Mouse (Mus musculus): ENCODE results near the gene Kidins220. TPM values are rescaled to one million over a fixed set of nuclear protein-coding genes. Genes with fewer than 3 reads are reported as not detected.

Kidins220 gene
- total and polyA plus RNA-seq, 2 experiments from 2014 or later, result 79.6 to 199 TPM

DNA sequence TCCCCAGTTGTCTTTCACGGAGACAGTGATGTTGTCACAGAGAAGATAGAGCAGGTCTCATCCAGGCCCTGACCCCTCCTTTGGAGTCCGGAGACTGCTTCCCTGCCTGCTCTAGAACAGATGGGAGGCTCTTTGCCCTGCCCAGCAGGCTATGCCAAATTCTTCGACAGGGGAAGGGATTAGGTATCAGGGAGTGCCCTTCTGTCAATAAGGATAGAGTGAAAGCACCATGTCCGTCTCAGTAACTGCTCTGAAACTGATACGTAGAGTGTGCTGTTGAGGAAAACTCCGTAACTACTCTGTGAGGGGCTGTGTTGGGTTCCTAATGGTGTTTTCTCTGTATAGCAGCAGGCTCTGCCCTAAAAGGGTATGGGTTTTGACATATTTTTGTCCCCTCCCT lies 42.6 kb upstream of the Kidins220 start:
- H3K36me3 ChIP-seq (ENCODE audit: insufficient read depth, low read length), result no peaks in the 10 kb centered on the region
- H3K4me3 ChIP-seq (ENCODE audit: low read length), result no peak overlapping the region
- no peak overlapping the region for H3K9ac ChIP-seq (replicated peaks; ENCODE audit: low read length)
- no peaks in the 10 kb centered on the region for H3K9me3 ChIP-seq (ENCODE audit: low read length)
- H3K27ac ChIP-seq, result 0 out of 2 replicates have a peak overlapping the region, but pooled peaks have one; percentile 15
- TF ChIP-seq CTCF (IDR thresholded peaks at IDR 0.05; ENCODE audit: low read depth), result no peak
- ATAC-seq (no peak), DNase-seq (ENCODE audit: low spot score) (no peak)
- no peaks in the 10 kb centered on the region for H3K27me3 ChIP-seq (ENCODE audit: insufficient read depth, low read length)
- H3K4me2 ChIP-seq (ENCODE audit: low read depth, low read length), result no peak overlapping the region
- 66% methylated on average over 6 of the region's 6 CpGs for WGBS
- peaks cover 14% of the 10 kb centered on the region for H3K4me1 ChIP-seq (ENCODE audit: insufficient read depth, low read length)

GRCm38 (mm10) chr12:24933206-24933775 lies 41.4 kb upstream of the Kidins220 start:
- 76% methylated on average over 1 of the region's 1 CpGs for WGBS
- H3K36me3 ChIP-seq (ENCODE audit: insufficient read depth, low read length), result no peaks in the 10 kb centered on the region
- no peaks in the 10 kb centered on the region for H3K9me3 ChIP-seq (ENCODE audit: low read length)
- DNase-seq (ENCODE audit: low spot score) (peak; percentile 40), ATAC-seq (no peak; the same call in 1 of the 2 replicates)
- H3K4me2 ChIP-seq (ENCODE audit: low read depth, low read length), result no peak overlapping the region
- H3K9ac ChIP-seq (replicated peaks; ENCODE audit: low read length), result no peak overlapping the region
- no peak for TF ChIP-seq CTCF (IDR thresholded peaks at IDR 0.05; ENCODE audit: low read depth)
- no peak overlapping the region for H3K4me3 ChIP-seq (ENCODE audit: low read length)
- H3K27me3 ChIP-seq (ENCODE audit: insufficient read depth, low read length), result no peaks in the 10 kb centered on the region
- peaks cover 14% of the 10 kb centered on the region for H3K4me1 ChIP-seq (ENCODE audit: insufficient read depth, low read length)
- peak overlapping the region; percentile 43; the same call in 1 of the 2 replicates for H3K27ac ChIP-seq

- Histone ChIP-seq H3K36me3 (ENCODE audit: insufficient read depth, low read length) (peaks cover 3% of the 10 kb centered on the region; the same call in 1 of the 2 replicates), H3K27me3 (ENCODE audit: insufficient read depth, low read length) (no peaks in the 10 kb centered on the region), H3K4me1 (ENCODE audit: insufficient read depth, low read length) (peaks cover 8% of the 10 kb centered on the region; the same call in 1 of the 2 replicates), H3K9me3 (ENCODE audit: low read length) (no peaks in the 10 kb centered on the region), H3K9ac (replicated peaks; ENCODE audit: low read length) (no peak overlapping the region), H3K4me2 (ENCODE audit: low read depth, low read length) (no peak overlapping the region), H3K27ac (peak overlapping the region; percentile 43; the same call in 1 of the 2 replicates), H3K4me3 (ENCODE audit: low read length) (no peak overlapping the region)
- no peak for TF ChIP-seq CTCF (IDR thresholded peaks at IDR 0.05; ENCODE audit: low read depth)
- ATAC-seq (no peak), DNase-seq (ENCODE audit: low spot score) (no peak)
- WGBS, result 64% methylated on average over 3 of the region's 3 CpGs
Observed at GRCm38 (mm10) chr12:24933996-24934395, 40.7 kb upstream of the Kidins220 start.

DNA sequence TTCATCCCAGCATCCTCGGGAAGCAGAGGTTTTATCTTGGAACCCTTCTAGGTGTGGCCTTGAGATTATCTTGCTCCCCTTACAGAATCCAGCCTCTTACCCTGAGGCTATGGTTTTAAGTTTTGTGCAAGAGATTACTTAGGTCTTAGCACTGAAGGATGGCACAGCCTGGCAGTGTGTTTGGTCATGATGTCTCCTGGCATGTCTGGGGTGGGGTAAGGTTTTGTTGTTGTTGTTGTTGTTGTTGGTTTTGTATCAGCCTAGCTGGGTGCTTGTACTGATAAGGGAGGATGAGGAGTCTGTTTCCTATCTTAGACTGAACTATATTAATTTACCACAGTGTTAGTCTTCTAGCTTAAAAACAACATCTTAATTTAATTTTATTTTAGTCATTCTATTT lies 38.4 kb upstream of the Kidins220 start:
- ATAC-seq, result no peak
- DNase-seq (ENCODE audit: low spot score), result no peak
- 68% methylated on average over 1 of the region's 1 CpGs for WGBS

GRCm38 (mm10) chr12:24939372-24939771 lies 35.4 kb upstream of the Kidins220 start:
- Histone ChIP-seq H3K4me2 (ENCODE audit: low read depth, low read length) (no peak overlapping the region), H3K9ac (replicated peaks; ENCODE audit: low read length) (no peak overlapping the region), H3K4me3 (ENCODE audit: low read length) (no peak overlapping the region), H3K36me3 (ENCODE audit: insufficient read depth, low read length) (peaks cover 22% of the 10 kb centered on the region; the same call in 1 of the 2 replicates), H3K4me1 (ENCODE audit: insufficient read depth, low read length) (no peaks in the 10 kb centered on the region), H3K27ac (no peak overlapping the region), H3K27me3 (ENCODE audit: insufficient read depth, low read length) (no peaks in the 10 kb centered on the region), H3K9me3 (ENCODE audit: low read length) (no peaks in the 10 kb centered on the region)
- no peak for ATAC-seq
- no peak for TF ChIP-seq CTCF (IDR thresholded peaks at IDR 0.05; ENCODE audit: low read depth)
- DNase-seq (ENCODE audit: low spot score), result no peak
- 85% methylated on average over 8 of the region's 8 CpGs for WGBS

More for the DNA sequence above, 38.4 kb upstream of the Kidins220 start:
- Histone ChIP-seq H3K9ac (replicated peaks; ENCODE audit: low read length) (no peak overlapping the region), H3K4me3 (ENCODE audit: low read length) (no peak overlapping the region), H3K4me2 (ENCODE audit: low read depth, low read length) (no peak overlapping the region), H3K4me1 (ENCODE audit: insufficient read depth, low read length) (peaks cover 6% of the 10 kb centered on the region; the same call in 1 of the 2 replicates), H3K27ac (no peak overlapping the region), H3K36me3 (ENCODE audit: insufficient read depth, low read length) (peaks cover 17% of the 10 kb centered on the region; the same call in 1 of the 2 replicates), H3K27me3 (ENCODE audit: insufficient read depth, low read length) (no peaks in the 10 kb centered on the region), H3K9me3 (ENCODE audit: low read length) (no peaks in the 10 kb centered on the region)
- no peak for TF ChIP-seq CTCF (IDR thresholded peaks at IDR 0.05; ENCODE audit: low read depth)

DNA sequence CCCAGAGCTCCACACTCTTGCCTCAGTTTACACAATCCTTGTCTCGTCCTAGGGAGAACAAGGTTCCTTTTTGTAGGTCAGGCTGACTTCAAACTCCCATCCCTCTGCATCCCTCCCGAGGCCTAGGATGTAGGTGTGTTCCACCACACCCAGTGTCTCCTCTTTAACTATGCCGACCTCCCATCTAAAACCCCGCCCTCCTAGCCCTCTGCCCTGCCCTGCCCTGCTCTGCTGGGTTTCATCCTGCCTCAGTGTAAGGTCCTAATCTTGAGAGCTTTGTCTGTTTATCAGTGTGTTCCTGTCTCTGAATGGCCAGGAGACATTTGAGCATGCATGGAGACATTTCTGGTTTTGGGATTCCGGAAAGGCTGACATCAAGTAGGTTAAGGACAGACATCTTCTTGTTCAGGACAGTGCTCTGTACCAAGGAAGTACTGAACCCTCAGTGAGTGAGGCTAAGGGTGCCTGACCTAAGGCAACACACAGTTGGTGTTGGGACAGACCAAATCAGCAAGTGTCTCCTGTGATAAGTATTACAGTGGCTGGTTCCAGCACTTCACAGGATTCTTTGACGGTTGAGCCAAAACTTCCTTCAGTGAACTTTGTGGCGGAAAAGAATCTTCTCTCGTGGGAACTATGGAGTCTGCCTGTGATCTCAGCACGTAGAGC lies 32.0 kb upstream of the Kidins220 start:
- Histone ChIP-seq H3K4me3 (ENCODE audit: low read length) (no peak overlapping the region), H3K9ac (replicated peaks; ENCODE audit: low read length) (no peak overlapping the region), H3K27ac (no peak overlapping the region), H3K9me3 (ENCODE audit: low read length) (no peaks in the 10 kb centered on the region), H3K4me1 (ENCODE audit: insufficient read depth, low read length) (no peaks in the 10 kb centered on the region), H3K4me2 (ENCODE audit: low read depth, low read length) (no peak overlapping the region), H3K36me3 (ENCODE audit: insufficient read depth, low read length) (peaks cover 22% of the 10 kb centered on the region; the same call in 1 of the 2 replicates), H3K27me3 (ENCODE audit: insufficient read depth, low read length) (no peaks in the 10 kb centered on the region)
- ATAC-seq (no peak), DNase-seq (ENCODE audit: low spot score) (no peak)
- 86% methylated on average over 9 of the region's 9 CpGs for WGBS
- TF ChIP-seq CTCF (IDR thresholded peaks at IDR 0.05; ENCODE audit: low read depth), result no peak

DNA sequence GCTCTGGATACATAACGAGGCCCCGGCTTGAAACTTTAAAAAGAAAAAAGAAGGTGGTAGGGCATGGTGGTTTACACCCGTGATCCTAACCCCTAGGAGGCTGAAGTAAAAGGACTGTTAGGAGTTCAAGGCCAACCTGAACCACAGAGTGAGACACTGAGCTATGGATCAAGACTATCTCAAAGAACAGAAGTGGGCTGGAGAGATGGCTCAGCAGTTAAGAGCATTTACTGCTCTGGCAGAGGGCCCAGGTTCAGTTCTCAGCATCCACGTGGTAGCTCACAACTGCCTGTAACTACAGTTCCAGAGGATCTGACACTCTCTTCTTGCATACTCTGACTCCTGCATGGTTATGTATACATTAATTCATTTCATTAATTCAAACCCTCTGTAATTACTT lies 31.3 kb upstream of the Kidins220 start:
- no peak overlapping the region for H3K4me3 ChIP-seq (ENCODE audit: low read length)
- no peaks in the 10 kb centered on the region for H3K4me1 ChIP-seq (ENCODE audit: insufficient read depth, low read length)
- H3K27ac ChIP-seq, result no peak overlapping the region
- WGBS, result 84% methylated on average over 4 of the region's 4 CpGs
- H3K27me3 ChIP-seq (ENCODE audit: insufficient read depth, low read length), result no peaks in the 10 kb centered on the region
- ATAC-seq (no peak), DNase-seq (ENCODE audit: low spot score) (no peak)
- H3K9ac ChIP-seq (replicated peaks; ENCODE audit: low read length), result no peak overlapping the region
- peaks cover 22% of the 10 kb centered on the region; the same call in 1 of the 2 replicates for H3K36me3 ChIP-seq (ENCODE audit: insufficient read depth, low read length)
- no peak overlapping the region for H3K4me2 ChIP-seq (ENCODE audit: low read depth, low read length)
- H3K9me3 ChIP-seq (ENCODE audit: low read length), result no peaks in the 10 kb centered on the region
- TF ChIP-seq CTCF (IDR thresholded peaks at IDR 0.05; ENCODE audit: low read depth), result no peak

Measured in hindbrain, postnatal 0 days (tissue).